Mouse (Mus musculus): ENCODE data around the gene Yes1. TPM values are rescaled to one million over a fixed set of nuclear protein-coding genes. Genes with fewer than 3 reads are reported as not detected.
A peak's percentile ranks its signal among the peaks of the same experiment; 100 is the strongest.

The Yes1 gene
- polyA plus RNA-seq, 1 experiment: 3.6 TPM

DNA sequence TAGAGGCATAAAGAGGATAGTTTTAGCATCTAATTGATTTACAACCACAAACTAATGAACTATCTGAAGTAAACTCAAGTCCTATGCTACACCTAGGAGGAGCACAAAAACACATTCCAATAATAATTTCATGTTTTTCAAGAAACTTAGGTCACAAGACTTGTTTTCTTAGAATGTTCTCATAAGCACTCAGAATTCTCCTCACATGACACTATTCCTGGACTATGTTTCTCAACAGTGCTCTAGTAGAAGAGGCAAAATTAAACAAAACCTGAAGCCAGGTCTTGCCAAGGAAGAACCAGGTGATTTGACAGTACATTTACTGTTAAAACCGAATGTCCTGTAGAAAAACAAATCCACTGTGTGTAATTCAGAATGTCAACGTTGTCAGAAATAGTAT lies 71.5 kb downstream of the Yes1 start:
- DNase-seq: no peak
- 73% methylated on average over 2 of the region's 2 CpGs for WGBS
- Histone ChIP-seq H3K4me1 (ENCODE audit: control insufficient read depth, insufficient read depth, low read length) (no peaks in the 10 kb centered on the region; the same call in 1 of the 2 replicates), H3K4me3 (replicated peaks; ENCODE audit: extremely low read depth, low read depth, low read length) (no peak overlapping the region)
- no peak for TF ChIP-seq CTCF (IDR thresholded peaks at IDR 0.05; ENCODE audit: insufficient read depth, low read length)
- TF ChIP-seq POLR2A (IDR thresholded peaks at IDR 0.05; ENCODE audit: borderline replicate concordance, extremely low read depth, low read depth, low read length): no peak

DNA sequence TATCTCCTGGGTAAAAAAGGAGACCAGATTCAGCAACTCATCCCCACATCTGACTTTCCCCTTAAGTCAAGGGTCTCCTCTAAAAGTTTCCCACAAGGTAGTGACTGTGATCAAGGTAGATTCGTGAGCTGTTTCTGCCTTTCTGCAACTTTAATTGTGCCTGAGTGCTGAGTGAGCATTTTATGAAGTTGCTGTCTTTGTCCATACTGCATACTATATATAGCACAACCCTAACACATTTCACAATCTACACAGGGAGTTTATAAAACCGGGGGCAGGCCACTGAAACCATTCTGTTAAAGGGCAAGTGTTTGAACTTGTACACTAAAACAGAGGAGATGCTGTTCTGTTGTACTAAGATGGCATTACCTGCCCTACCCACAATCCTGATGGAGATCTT lies 82.4 kb downstream of the Yes1 start:
- 25% methylated on average over 2 of the region's 2 CpGs for WGBS
- TF ChIP-seq CTCF (IDR thresholded peaks at IDR 0.05; ENCODE audit: insufficient read depth, low read length): no peak
- TF ChIP-seq POLR2A (IDR thresholded peaks at IDR 0.05; ENCODE audit: borderline replicate concordance, extremely low read depth, low read depth, low read length): no peak
- no peak for DNase-seq
- Histone ChIP-seq H3K4me3 (replicated peaks; ENCODE audit: extremely low read depth, low read depth, low read length) (no peak overlapping the region), H3K4me1 (ENCODE audit: control insufficient read depth, insufficient read depth, low read length) (no peaks in the 10 kb centered on the region)

DNA sequence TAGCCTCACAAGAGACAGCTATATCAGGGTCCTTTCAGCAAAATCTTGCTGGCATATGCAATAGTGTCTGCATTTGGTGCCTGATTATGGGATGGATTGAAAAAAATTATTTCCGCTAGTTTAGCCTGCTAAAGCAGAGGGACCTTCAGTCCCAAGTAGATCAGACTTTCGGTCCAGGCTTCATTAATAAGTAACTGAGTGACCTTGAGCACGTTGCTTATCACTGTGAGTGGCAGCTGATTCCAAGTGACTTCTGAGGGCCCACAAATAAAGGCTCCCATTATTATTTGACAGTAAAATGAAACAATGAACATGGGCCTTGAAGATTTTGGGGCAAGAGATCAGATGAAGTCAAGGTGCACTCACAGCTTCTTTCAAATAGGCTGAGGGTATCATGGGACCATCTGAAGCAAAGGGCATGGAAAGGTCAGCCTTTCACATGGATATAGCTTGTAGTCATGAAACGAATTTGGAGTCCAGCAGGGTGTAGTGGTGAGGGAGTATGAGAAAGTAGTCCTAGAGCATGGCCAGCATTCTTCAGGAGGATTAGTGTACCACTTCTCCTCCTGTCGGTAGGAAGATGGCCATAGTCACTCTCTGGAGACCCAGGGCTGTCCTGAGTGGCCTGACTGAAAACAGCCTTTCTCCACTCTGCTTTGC lies 86.4 kb downstream of the Yes1 start:
- 61% methylated on average over 5 of the region's 5 CpGs for WGBS
- DNase-seq: no peak

DNA sequence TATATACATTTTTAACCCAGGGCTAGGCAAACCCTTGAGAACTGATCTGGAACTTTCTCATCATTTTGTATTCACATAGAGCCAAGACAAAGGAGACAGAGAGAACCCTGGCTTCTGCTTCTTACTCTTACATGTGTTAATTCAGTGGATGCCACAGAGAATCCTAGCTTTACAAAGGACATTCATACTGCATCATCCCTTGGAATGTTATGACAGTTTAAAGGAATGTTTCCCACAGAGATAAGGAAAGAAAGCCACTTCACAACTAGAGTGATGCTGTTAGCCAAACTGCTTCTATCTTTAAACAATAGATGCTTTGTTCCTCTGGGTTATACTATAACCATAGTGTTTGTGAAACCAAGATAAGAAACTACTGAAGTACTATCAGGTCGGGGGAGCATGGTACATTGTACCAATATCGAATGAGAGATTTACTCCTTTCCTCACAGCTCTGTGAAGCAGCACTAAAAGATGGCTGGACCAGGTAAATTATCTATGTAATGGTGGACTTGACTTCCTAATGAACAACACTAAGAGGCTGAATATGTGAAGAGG lies 95.3 kb downstream of the Yes1 start:
- no peak for DNase-seq
- H3K4me1 ChIP-seq (ENCODE audit: control insufficient read depth, insufficient read depth, low read length): no peaks in the 10 kb centered on the region
- no peak overlapping the region for H3K4me3 ChIP-seq (replicated peaks; ENCODE audit: extremely low read depth, low read depth, low read length)
- TF ChIP-seq POLR2A (IDR thresholded peaks at IDR 0.05; ENCODE audit: borderline replicate concordance, extremely low read depth, low read depth, low read length) (no peak), CTCF (IDR thresholded peaks at IDR 0.05; ENCODE audit: insufficient read depth, low read length) (no peak)
- 30% methylated on average over 2 of the region's 2 CpGs for WGBS

More for the DNA sequence above, 86.4 kb downstream of the Yes1 start:
- H3K4me1 ChIP-seq (ENCODE audit: control insufficient read depth, insufficient read depth, low read length): no peaks in the 10 kb centered on the region
- no peak for TF ChIP-seq POLR2A (IDR thresholded peaks at IDR 0.05; ENCODE audit: borderline replicate concordance, extremely low read depth, low read depth, low read length)
- TF ChIP-seq CTCF (IDR thresholded peaks at IDR 0.05; ENCODE audit: insufficient read depth, low read length): no peak
- H3K4me3 ChIP-seq (replicated peaks; ENCODE audit: extremely low read depth, low read depth, low read length): no peak overlapping the region

DNA sequence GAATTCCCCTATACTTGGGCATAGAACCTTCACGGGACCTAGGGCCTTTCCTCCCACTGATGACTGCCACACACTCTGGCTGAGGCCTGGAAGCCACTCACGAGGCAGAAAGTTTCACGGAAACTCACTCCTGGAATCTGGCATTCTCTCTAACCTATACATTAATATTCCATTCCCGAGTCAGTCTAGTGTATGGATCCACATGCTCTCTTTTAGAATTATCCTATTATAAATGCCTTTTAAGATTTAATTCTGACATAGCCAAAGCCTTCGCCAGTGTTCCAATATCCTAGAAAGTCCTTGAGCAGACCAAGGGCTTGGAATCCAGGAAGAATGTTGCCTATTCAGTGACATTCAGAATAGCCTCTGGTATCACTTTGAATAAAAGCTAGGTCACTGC lies 100.5 kb downstream of the Yes1 start:
- 72% methylated on average over 5 of the region's 5 CpGs for WGBS
- no peak for TF ChIP-seq POLR2A (IDR thresholded peaks at IDR 0.05; ENCODE audit: borderline replicate concordance, extremely low read depth, low read depth, low read length)
- TF ChIP-seq CTCF (IDR thresholded peaks at IDR 0.05; ENCODE audit: insufficient read depth, low read length): no peak
- Histone ChIP-seq H3K4me1 (ENCODE audit: control insufficient read depth, insufficient read depth, low read length) (peaks cover 4% of the 10 kb centered on the region; the same call in 1 of the 2 replicates), H3K4me3 (replicated peaks; ENCODE audit: extremely low read depth, low read depth, low read length) (no peak overlapping the region)
- no peak for DNase-seq

DNA sequence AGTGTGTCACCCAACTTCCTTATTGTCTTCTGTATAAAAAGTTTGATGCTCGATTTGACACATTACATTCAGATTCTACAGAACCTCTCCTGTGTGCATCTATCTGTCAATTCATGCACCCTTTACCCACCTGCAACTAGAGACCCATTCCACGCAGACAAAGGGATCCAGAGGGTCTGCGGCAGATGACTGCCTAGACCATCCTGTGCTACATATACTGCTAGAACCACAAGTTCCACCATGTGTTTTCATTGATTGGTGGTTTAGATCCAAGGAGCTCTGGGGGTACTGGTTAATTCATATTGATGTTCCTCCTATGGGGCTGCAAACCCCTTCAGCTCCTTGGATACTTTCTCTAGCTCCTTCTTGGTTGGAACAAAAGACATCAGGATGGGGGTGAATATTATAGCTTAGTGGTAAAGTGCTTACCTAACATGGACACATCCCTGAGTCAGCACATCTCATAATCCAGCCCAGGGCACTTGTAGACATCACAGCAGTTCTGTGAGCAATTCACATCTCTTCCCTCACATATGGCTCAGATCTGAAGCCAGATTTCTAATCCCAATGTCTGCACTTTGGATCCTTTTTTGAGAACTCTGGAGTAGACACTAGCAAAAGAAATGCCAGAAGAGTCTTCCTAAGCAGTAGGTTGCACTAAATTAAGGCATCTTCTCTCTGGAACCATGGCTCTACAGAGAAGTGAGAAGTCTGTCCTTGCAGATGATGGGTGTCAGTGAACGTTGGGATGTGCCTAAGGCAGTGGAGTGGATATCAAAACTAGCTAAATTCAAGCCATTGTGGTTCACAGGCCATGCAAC lies 101.5 kb downstream of the Yes1 start:
- WGBS: 60% methylated on average over 4 of the region's 4 CpGs
- peaks cover 4% of the 10 kb centered on the region; the same call in 1 of the 2 replicates for H3K4me1 ChIP-seq (ENCODE audit: control insufficient read depth, insufficient read depth, low read length)
- no peak for TF ChIP-seq CTCF (IDR thresholded peaks at IDR 0.05; ENCODE audit: insufficient read depth, low read length)
- TF ChIP-seq POLR2A (IDR thresholded peaks at IDR 0.05; ENCODE audit: borderline replicate concordance, extremely low read depth, low read depth, low read length): no peak
- no peak overlapping the region for H3K4me3 ChIP-seq (replicated peaks; ENCODE audit: extremely low read depth, low read depth, low read length)
- DNase-seq: no peak

DNA sequence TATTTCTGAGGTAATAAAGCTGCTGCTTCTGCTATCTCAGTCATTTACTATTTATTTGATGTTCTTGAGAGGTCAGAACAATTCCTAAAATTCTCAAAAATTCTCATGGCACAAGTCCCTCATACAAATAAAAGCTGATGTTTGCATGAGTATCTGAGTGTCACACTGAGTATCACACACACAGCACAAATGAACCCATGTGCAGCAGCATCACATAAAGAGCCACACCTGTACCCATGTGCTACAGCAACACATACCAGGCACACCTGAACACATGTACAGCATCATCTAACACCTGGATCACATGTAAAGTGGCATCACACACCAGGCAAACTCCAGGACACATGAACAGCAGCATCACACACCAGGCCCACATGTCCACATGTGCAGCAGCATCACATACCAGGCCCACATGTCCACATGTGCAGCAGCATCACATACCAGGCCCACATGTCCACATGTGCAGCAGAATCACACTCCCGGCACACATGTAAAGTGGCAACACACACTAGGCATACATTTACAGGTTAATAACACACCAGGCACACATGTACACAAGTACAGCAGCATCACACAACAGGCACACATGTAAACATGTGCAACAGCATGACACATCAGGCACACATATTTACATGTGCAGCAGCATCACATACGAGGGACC lies 102.2 kb downstream of the Yes1 start:
- Histone ChIP-seq H3K4me3 (replicated peaks; ENCODE audit: extremely low read depth, low read depth, low read length) (peak overlapping the region; percentile 97), H3K4me1 (ENCODE audit: control insufficient read depth, insufficient read depth, low read length) (peaks cover 4% of the 10 kb centered on the region; the same call in 1 of the 2 replicates)
- 14% methylated on average over 2 of the region's 2 CpGs for whole genome bisulfite sequencing
- TF ChIP-seq POLR2A (IDR thresholded peaks at IDR 0.05; ENCODE audit: borderline replicate concordance, extremely low read depth, low read depth, low read length) (no peak), CTCF (IDR thresholded peaks at IDR 0.05; ENCODE audit: insufficient read depth, low read length) (no peak)
- no peak for DNase-seq

DNA sequence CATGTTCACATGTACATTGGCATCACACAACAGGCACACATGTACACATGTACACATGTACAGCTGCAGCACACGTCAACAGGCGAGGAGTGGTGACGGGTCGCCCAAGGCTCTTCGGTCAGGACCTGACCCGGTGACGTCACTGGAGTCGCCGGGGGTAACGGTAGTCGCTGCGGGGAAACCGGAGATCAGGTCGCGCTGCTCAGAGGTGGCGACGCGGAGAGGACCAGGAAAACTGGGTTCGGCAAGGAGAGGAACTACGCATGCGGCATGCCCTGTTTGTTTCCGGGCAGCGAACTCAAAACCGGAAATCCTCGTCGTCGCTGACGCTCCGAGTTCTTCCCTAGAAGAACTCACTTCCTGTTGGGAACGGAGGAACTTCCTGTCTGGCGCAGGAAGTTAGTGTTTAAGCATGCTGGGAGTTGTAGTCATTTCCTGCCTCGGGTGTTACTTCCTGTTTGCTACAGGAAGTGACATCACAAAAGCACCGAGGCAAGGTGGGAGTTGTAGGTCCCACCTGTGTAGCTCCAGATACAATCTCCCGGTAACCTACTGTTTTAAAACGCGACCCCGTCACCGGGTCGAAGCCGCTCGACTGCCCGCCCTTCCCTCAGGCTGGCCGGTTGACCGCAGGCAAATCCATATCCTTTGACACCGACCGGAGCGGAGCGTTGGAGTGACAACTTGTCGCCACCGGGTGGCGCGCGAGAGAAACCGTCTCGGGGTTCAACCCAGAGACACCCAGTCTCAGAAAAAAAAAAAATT lies 102.9 kb downstream of the Yes1 start:
- WGBS: under 1% methylated on average over 55 of the region's 55 CpGs
- peak; percentile 87 for DNase-seq
- TF ChIP-seq POLR2A (IDR thresholded peaks at IDR 0.05; ENCODE audit: borderline replicate concordance, extremely low read depth, low read depth, low read length) (peak; percentile 98), CTCF (IDR thresholded peaks at IDR 0.05; ENCODE audit: insufficient read depth, low read length) (peak; percentile 68)

More for the DNA sequence above, 102.9 kb downstream of the Yes1 start:
- H3K4me3 ChIP-seq (replicated peaks; ENCODE audit: extremely low read depth, low read depth, low read length): peak overlapping the region; percentile 97
- H3K4me1 ChIP-seq (ENCODE audit: control insufficient read depth, insufficient read depth, low read length): peaks cover 4% of the 10 kb centered on the region; the same call in 1 of the 2 replicates

Data from lung, adult 2 months (tissue).